Mouse (Mus musculus): ENCODE results near the gene Sbk1. TPM values are rescaled to one million over a fixed set of nuclear protein-coding genes. Genes with fewer than 3 reads are reported as not detected.

Sbk1 gene
- total RNA-seq (2022) = 100 to 1,000 TPM in 2 of 4 experiments, 10 to 100 TPM in 2; 32.4 to 142 (median 75.6) TPM

GRCm38 (mm10) chr7:126271712-126272683, at the start of gene Sbk1:
Gene Sbk1, plus strand, starts transcription at chr7:126272619.
- DNase-seq = peak; percentile 88

GRCm38 (mm10) chr7:126222753-126223152, 49.7 kb upstream of the Sbk1 start:
- no peak for DNase-seq

GRCm38 (mm10) chr7:126226136-126226535, 46.3 kb upstream of the Sbk1 start:
- DNase-seq = no peak

GRCm38 (mm10) chr7:126230357-126231148, 41.9 kb upstream of the Sbk1 start:
- no peak for DNase-seq

- DNase-seq = no peak
Measured at GRCm38 (mm10) chr7:126232345-126233071, 39.9 kb upstream of the Sbk1 start.

GRCm38 (mm10) chr7:126234611-126235010, 37.8 kb upstream of the Sbk1 start:
- DNase-seq = no peak

- DNase-seq = no peak
Measured at GRCm38 (mm10) chr7:126236083-126236793, 36.2 kb upstream of the Sbk1 start.

GRCm38 (mm10) chr7:126236794-126237192, 35.6 kb upstream of the Sbk1 start:
- no peak for DNase-seq

GRCm38 (mm10) chr7:126240814-126241360, 31.5 kb upstream of the Sbk1 start:
- no peak for DNase-seq

- DNase-seq = no peak
Measured at GRCm38 (mm10) chr7:126244168-126244750, 28.2 kb upstream of the Sbk1 start.

- DNase-seq = no peak
Measured at GRCm38 (mm10) chr7:126248088-126248487, 24.3 kb upstream of the Sbk1 start.

GRCm38 (mm10) chr7:126248641-126249141, 23.7 kb upstream of the Sbk1 start:
- no peak for DNase-seq

GRCm38 (mm10) chr7:126249146-126249545, 23.3 kb upstream of the Sbk1 start:
- DNase-seq = no peak

- DNase-seq = no peak
Measured at GRCm38 (mm10) chr7:126249986-126250385, 22.4 kb upstream of the Sbk1 start.

GRCm38 (mm10) chr7:126250481-126250880, 21.9 kb upstream of the Sbk1 start:
- no peak for DNase-seq

- DNase-seq = no peak
Measured at GRCm38 (mm10) chr7:126251698-126252097, 20.7 kb upstream of the Sbk1 start.

- DNase-seq = no peak
Measured at GRCm38 (mm10) chr7:126252230-126252629, 20.2 kb upstream of the Sbk1 start.

GRCm38 (mm10) chr7:126260280-126261210, 11.9 kb upstream of the Sbk1 start:
- no peak for DNase-seq

GRCm38 (mm10) chr7:126261823-126262222, 10.6 kb upstream of the Sbk1 start:
- DNase-seq = no peak

- no peak for DNase-seq
Measured at GRCm38 (mm10) chr7:126263964-126264363, 8.5 kb upstream of the Sbk1 start.
